Mouse (Mus musculus): ENCODE data around the gene Dock11. TPM values are rescaled to one million over a fixed set of nuclear protein-coding genes. Genes with fewer than 3 reads are reported as not detected.

Gene Dock11
- polyA plus RNA-seq, 1 experiment from 2014 or later = 19.8 TPM

- Histone ChIP-seq H3K4me2 (replicated peaks) (no peak overlapping the region), H3K9ac (no peak overlapping the region), H3K27ac (no peak overlapping the region), H3K36me3 (no peaks in the 10 kb centered on the region), H3K4me3 (no peak overlapping the region), H3K4me1 (no peaks in the 10 kb centered on the region), H3K9me3 (no peaks in the 10 kb centered on the region), H3K27me3 (no peaks in the 10 kb centered on the region)
- no peak for ATAC-seq (ENCODE audit: insufficient number of reproducible peaks, insufficient read depth, low FRiP score, low TSS enrichment)
These were observed 67.6 kb downstream of the Dock11 start for GRCm38 (mm10) chrX:35956236-35956635.

- H3K4me3 ChIP-seq = no peak overlapping the region
- H3K27me3 ChIP-seq = no peaks in the 10 kb centered on the region
- whole genome bisulfite sequencing = 74% methylated on average over 6 of the region's 6 CpGs
- no peaks in the 10 kb centered on the region for H3K36me3 ChIP-seq
- ATAC-seq (ENCODE audit: insufficient number of reproducible peaks, insufficient read depth, low FRiP score, low TSS enrichment) = no peak
- H3K9ac ChIP-seq = no peak overlapping the region
- H3K4me2 ChIP-seq (replicated peaks) = no peak overlapping the region
- no peaks in the 10 kb centered on the region for H3K4me1 ChIP-seq
- H3K27ac ChIP-seq = no peak overlapping the region
- no peaks in the 10 kb centered on the region for H3K9me3 ChIP-seq
These were observed 74.5 kb downstream of the Dock11 start for GRCm38 (mm10) chrX:35963087-35963486.

GRCm38 (mm10) chrX:35969276-35969675 lies 80.6 kb downstream of the Dock11 start:
- no peak overlapping the region for H3K27ac ChIP-seq

DNA sequence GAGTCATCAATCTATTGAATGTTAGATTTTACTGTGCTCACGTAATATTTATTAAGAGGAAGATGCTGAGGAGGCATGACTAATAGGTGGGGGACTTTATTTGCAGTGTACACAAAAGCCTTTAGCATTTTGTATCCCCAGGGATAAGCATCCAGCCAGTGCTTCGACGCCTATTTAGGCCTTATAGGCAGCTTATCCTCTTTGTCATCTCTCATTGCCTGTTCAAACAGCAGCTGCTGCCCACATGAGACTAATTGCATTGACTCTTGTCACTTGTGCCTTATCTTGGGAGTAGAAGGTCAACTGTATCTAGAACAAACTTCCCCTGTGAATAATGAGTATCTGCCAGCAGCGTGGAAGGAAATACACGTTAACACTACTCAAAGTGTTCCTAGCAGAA lies 88.0 kb downstream of the Dock11 start:
- no peaks in the 10 kb centered on the region for H3K27me3 ChIP-seq
- no peaks in the 10 kb centered on the region for H3K36me3 ChIP-seq
- 67% methylated on average over 5 of the region's 5 CpGs for WGBS
- H3K4me2 ChIP-seq (replicated peaks) = no peak overlapping the region
- no peaks in the 10 kb centered on the region for H3K4me1 ChIP-seq
- H3K9me3 ChIP-seq = no peaks in the 10 kb centered on the region
- H3K27ac ChIP-seq = no peak overlapping the region
- ATAC-seq (ENCODE audit: insufficient number of reproducible peaks, insufficient read depth, low FRiP score, low TSS enrichment) = no peak
- no peak overlapping the region for H3K9ac ChIP-seq
- no peak overlapping the region for H3K4me3 ChIP-seq

More at GRCm38 (mm10) chrX:35969276-35969675, 80.6 kb downstream of the Dock11 start:
- H3K36me3 ChIP-seq = no peaks in the 10 kb centered on the region
- H3K4me1 ChIP-seq = no peaks in the 10 kb centered on the region
- no peaks in the 10 kb centered on the region for H3K27me3 ChIP-seq
- WGBS = 88% methylated on average over 1 of the region's 1 CpGs
- no peaks in the 10 kb centered on the region for H3K9me3 ChIP-seq
- H3K9ac ChIP-seq = no peak overlapping the region
- H3K4me3 ChIP-seq = no peak overlapping the region
- no peak for ATAC-seq (ENCODE audit: insufficient number of reproducible peaks, insufficient read depth, low FRiP score, low TSS enrichment)
- H3K4me2 ChIP-seq (replicated peaks) = no peak overlapping the region

GRCm38 (mm10) chrX:35987981-35988380 lies 99.3 kb downstream of the Dock11 start:
- Histone ChIP-seq H3K4me3 (no peak overlapping the region), H3K4me2 (replicated peaks) (no peak overlapping the region), H3K4me1 (no peaks in the 10 kb centered on the region), H3K27ac (no peak overlapping the region), H3K9me3 (no peaks in the 10 kb centered on the region), H3K36me3 (no peaks in the 10 kb centered on the region), H3K9ac (no peak overlapping the region), H3K27me3 (no peaks in the 10 kb centered on the region)
- no peak for ATAC-seq (ENCODE audit: insufficient number of reproducible peaks, insufficient read depth, low FRiP score, low TSS enrichment)
- WGBS = 86% methylated on average over 1 of the region's 1 CpGs

- Histone ChIP-seq H3K27ac (no peak overlapping the region), H3K36me3 (no peaks in the 10 kb centered on the region), H3K4me3 (no peak overlapping the region), H3K9ac (no peak overlapping the region), H3K27me3 (no peaks in the 10 kb centered on the region), H3K4me1 (no peaks in the 10 kb centered on the region), H3K9me3 (no peaks in the 10 kb centered on the region), H3K4me2 (replicated peaks) (no peak overlapping the region)
- WGBS = 78% methylated on average over 5 of the region's 5 CpGs
- no peak for ATAC-seq (ENCODE audit: insufficient number of reproducible peaks, insufficient read depth, low FRiP score, low TSS enrichment)
These were observed 102.0 kb downstream of the Dock11 start for GRCm38 (mm10) chrX:35990508-35991095.

DNA sequence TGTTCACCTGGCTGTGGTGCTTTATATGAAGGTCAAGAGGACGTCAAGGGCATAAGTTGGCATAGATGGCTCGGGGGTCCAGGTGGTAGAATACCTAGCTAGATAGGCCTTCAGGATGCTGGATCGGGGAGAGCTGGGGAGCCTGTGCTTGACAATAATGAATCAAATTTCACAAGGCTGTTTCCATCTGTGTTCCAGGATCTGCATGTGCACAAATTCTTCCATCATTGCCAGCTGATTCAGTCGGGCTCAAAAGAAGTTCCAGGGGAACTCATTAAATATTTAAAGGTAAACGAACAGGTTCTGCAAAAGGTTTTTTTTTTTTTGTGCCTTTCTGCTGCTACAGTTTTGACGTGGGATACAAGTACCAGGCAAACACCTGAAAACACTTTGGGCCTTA lies 105.6 kb downstream of the Dock11 start:
- no peaks in the 10 kb centered on the region for H3K36me3 ChIP-seq

GRCm38 (mm10) chrX:35997004-35997403 lies 108.4 kb downstream of the Dock11 start:
- 16% methylated on average over 2 of the region's 2 CpGs for WGBS
- Histone ChIP-seq H3K4me1 (no peaks in the 10 kb centered on the region), H3K36me3 (no peaks in the 10 kb centered on the region), H3K27ac (no peak overlapping the region), H3K27me3 (no peaks in the 10 kb centered on the region), H3K9me3 (no peaks in the 10 kb centered on the region), H3K4me2 (replicated peaks) (no peak overlapping the region), H3K9ac (no peak overlapping the region), H3K4me3 (no peak overlapping the region)
- no peak for ATAC-seq (ENCODE audit: insufficient number of reproducible peaks, insufficient read depth, low FRiP score, low TSS enrichment)

More for the DNA sequence above, 105.6 kb downstream of the Dock11 start:
- Histone ChIP-seq H3K4me1 (no peaks in the 10 kb centered on the region), H3K27me3 (no peaks in the 10 kb centered on the region), H3K4me3 (no peak overlapping the region), H3K27ac (no peak overlapping the region), H3K9me3 (no peaks in the 10 kb centered on the region), H3K4me2 (replicated peaks) (no peak overlapping the region), H3K9ac (no peak overlapping the region)
- WGBS = 70% methylated on average over 6 of the region's 6 CpGs
- ATAC-seq (ENCODE audit: insufficient number of reproducible peaks, insufficient read depth, low FRiP score, low TSS enrichment) = no peak

GRCm38 (mm10) chrX:35997793-35998419 lies 109.3 kb downstream of the Dock11 start:
- 76% methylated on average over 5 of the region's 5 CpGs for whole genome bisulfite sequencing
- Histone ChIP-seq H3K9ac (no peak overlapping the region), H3K36me3 (no peaks in the 10 kb centered on the region), H3K27ac (no peak overlapping the region), H3K4me3 (no peak overlapping the region), H3K27me3 (no peaks in the 10 kb centered on the region), H3K4me1 (no peaks in the 10 kb centered on the region), H3K9me3 (no peaks in the 10 kb centered on the region), H3K4me2 (replicated peaks) (no peak overlapping the region)
- no peak for ATAC-seq (ENCODE audit: insufficient number of reproducible peaks, insufficient read depth, low FRiP score, low TSS enrichment)

DNA sequence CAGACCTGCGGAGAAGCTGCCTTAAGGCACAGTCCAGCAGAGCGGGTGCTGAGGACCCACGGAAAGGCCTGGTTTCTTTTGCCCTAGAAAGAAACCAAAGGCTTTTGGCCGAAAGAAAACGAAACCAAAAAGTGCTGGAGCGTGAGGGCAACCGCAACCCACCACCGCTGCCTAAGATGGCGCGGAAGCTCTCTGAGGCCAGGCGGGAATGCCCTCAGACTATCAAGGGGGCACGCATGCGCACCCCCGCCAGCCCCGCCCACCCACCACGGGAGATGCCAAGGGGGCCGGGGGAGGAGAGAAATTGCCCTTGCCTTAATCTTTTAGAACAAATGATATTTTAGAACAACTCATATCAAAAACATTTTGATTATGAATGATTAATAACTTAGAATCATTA lies 137.0 kb downstream of the Dock11 start:
- Histone ChIP-seq H3K36me3 (no peaks in the 10 kb centered on the region), H3K9ac (no peak overlapping the region), H3K4me3 (no peak overlapping the region), H3K9me3 (0 out of 2 replicates have a peak, but pooled peaks cover 3% of the 10 kb centered on the region), H3K27ac (no peak overlapping the region), H3K4me2 (replicated peaks) (no peak overlapping the region), H3K27me3 (no peaks in the 10 kb centered on the region), H3K4me1 (no peaks in the 10 kb centered on the region)
- ATAC-seq (ENCODE audit: insufficient number of reproducible peaks, insufficient read depth, low FRiP score, low TSS enrichment) = no peak
- WGBS = 81% methylated on average over 17 of the region's 17 CpGs

DNA sequence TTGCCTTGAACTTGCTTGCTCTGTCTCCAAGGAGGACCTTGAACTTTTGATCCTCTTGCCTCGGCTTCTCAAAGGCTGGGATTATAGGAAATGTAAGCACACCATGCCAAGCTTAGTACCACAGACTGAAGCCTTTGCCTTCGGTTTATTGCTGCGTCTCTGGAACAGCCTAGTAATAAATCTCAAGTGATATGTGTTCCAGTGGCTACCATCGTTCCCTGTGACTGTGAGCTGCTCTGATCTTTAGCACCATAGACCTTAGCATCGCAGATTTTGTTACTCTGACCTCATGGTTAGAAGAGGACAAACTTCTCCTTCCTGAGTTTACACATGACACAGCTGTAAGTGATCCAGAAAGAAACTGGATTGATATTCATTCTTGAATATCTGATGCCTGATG lies 142.5 kb downstream of the Dock11 start:
- Histone ChIP-seq H3K27ac (no peak overlapping the region), H3K4me3 (no peak overlapping the region), H3K27me3 (no peaks in the 10 kb centered on the region), H3K4me2 (replicated peaks) (no peak overlapping the region), H3K36me3 (no peaks in the 10 kb centered on the region), H3K9me3 (no peaks in the 10 kb centered on the region), H3K9ac (no peak overlapping the region), H3K4me1 (no peaks in the 10 kb centered on the region)
- no peak for ATAC-seq (ENCODE audit: insufficient number of reproducible peaks, insufficient read depth, low FRiP score, low TSS enrichment)
- 82% methylated on average over 5 of the region's 5 CpGs for WGBS

DNA sequence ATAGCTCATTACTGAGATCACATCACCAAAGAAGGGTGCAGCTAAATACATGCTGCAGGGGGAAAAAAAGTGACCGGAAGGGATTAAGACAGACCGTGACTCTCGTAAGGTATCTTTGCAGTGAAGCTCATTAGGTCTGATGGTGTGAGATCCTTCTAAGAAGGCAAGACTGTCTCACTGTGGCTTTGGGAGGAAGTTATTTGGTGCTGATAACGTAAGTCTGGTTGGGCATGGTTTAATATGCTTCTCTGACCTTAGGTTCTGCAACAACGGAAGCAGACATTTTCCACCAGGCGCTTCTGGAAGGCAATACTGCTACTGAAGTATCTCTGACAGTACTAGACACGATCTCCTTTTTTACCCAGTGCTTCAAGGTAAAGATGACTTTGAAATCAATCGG lies 145.4 kb downstream of the Dock11 start:
- ATAC-seq (ENCODE audit: insufficient number of reproducible peaks, insufficient read depth, low FRiP score, low TSS enrichment) = no peak
- no peaks in the 10 kb centered on the region for H3K9me3 ChIP-seq
- no peak overlapping the region for H3K9ac ChIP-seq
- 88% methylated on average over 8 of the region's 8 CpGs for WGBS
- no peaks in the 10 kb centered on the region for H3K36me3 ChIP-seq
- H3K4me2 ChIP-seq (replicated peaks) = no peak overlapping the region
- no peaks in the 10 kb centered on the region for H3K27me3 ChIP-seq
- H3K27ac ChIP-seq = no peak overlapping the region
- H3K4me3 ChIP-seq = no peak overlapping the region
- H3K4me1 ChIP-seq = no peaks in the 10 kb centered on the region

Data from embryonic facial prominence, embryonic 12.5 days (tissue).